8 mouse cellular contexts compared by ENCODE assay signal in genomic region chr17:33980181-33981035, GRCm38 (mm10). TPM values are rescaled to one million over a fixed set of nuclear protein-coding genes. Genes with fewer than 3 reads are reported as not detected.
A peak's percentile ranks its signal among the peaks of the same experiment; 100 is the strongest.
DNase-seq lines count a peak whose midpoint lies in the region; ATAC-seq and TF ChIP-seq lines count a peak whose summit lies in the region.

No protein-coding gene starts in this region.

- ATAC-seq in heart, embryonic 13.5 days (ENCODE audit: extremely low read depth, insufficient number of reproducible peaks, low FRiP score, low TSS enrichment) = no peak
- no peak for ATAC-seq in G1E (ENCODE audit: extremely low read depth, insufficient number of reproducible peaks, low FRiP score, poor library complexity, severe bottlenecking)
- ATAC-seq in forebrain, embryonic 16.5 days = peak; percentile 3; the same call in 1 of the 2 replicates

- H3K4me2 ChIP-seq in heart, embryonic 13.5 days = peak overlapping the region; percentile 78
- H3K4me2 ChIP-seq in forebrain, embryonic 16.5 days (ENCODE audit: low read length) = peak overlapping the region; percentile 35; the same call in 1 of the 2 replicates

- no peak for TF ChIP-seq CTCF in G1E (IDR thresholded peaks at IDR 0.05; ENCODE audit: low read depth, low read length)

- no peaks in the 10 kb centered on the region for H3K36me3 ChIP-seq in heart, embryonic 13.5 days
- H3K36me3 ChIP-seq in G1E (replicated peaks) = peaks cover 6% of the 10 kb centered on the region
- H3K36me3 ChIP-seq in forebrain, embryonic 16.5 days (ENCODE audit: control insufficient read depth, insufficient read depth) = no peaks in the 10 kb centered on the region
- H3K36me3 ChIP-seq in macrophage (ENCODE audit: inconsistent target) = peaks cover 3% of the 10 kb centered on the region

- H3K79me2 ChIP-seq in macrophage (ENCODE audit: inconsistent target) = peaks cover 20% of the 10 kb centered on the region; the same call in 1 of the 2 replicates

- 0 out of 2 replicates have a peak overlapping the region, but pooled peaks have one; percentile 1 for H3K9ac ChIP-seq in heart, embryonic 13.5 days
- peak overlapping the region; percentile 39; the same call in 1 of the 2 replicates for H3K9ac ChIP-seq in forebrain, embryonic 16.5 days (replicated peaks; ENCODE audit: low read depth, low read length)

- peaks cover 55% of the 10 kb centered on the region for H3K27me3 ChIP-seq in heart, embryonic 13.5 days (replicated peaks)
- peaks cover 11% of the 10 kb centered on the region for H3K27me3 ChIP-seq in G1E (ENCODE audit: insufficient read depth, low read length)
- H3K27me3 ChIP-seq in forebrain, embryonic 16.5 days (replicated peaks; ENCODE audit: control insufficient read depth, insufficient read depth, low read length) = peaks cover 39% of the 10 kb centered on the region

- intact Hi-C loops in left cerebral cortex, postnatal 4 days (cut with DNase I) = no loop called here

- DNase-seq in heart, adult 9 months (ENCODE audit: low spot score in 2 of 2) = no peak
- no peak for DNase-seq in G1E (ENCODE audit: low spot score)
- no peak for DNase-seq in right cerebral cortex, postnatal 14 days
- no peak for DNase-seq in left cerebral cortex, postnatal 4 days
- no peak for DNase-seq in ovary, postnatal 10 days (ENCODE audit: low spot score)

- peaks cover 31% of the 10 kb centered on the region for H3K4me1 ChIP-seq in heart, embryonic 13.5 days
- H3K4me1 ChIP-seq in G1E (ENCODE audit: insufficient read depth, low read depth, low read length) = peaks cover 48% of the 10 kb centered on the region
- H3K4me1 ChIP-seq in forebrain, embryonic 16.5 days (replicated peaks; ENCODE audit: control insufficient read depth, insufficient read depth, low read length) = peaks cover 19% of the 10 kb centered on the region

- 0 out of 2 replicates have a peak overlapping the region, but pooled peaks have one; percentile 56 for H3K4me3 ChIP-seq in heart, embryonic 13.5 days
- peak overlapping the region; percentile 73; the same call in 1 of the 2 replicates for H3K4me3 ChIP-seq in G1E (ENCODE audit: low read depth, low read length)
- peak overlapping the region; percentile 0; the same call in 1 of the 2 replicates for H3K4me3 ChIP-seq in forebrain, embryonic 16.5 days (replicated peaks; ENCODE audit: low read length)
- no peak overlapping the region for H3K4me3 ChIP-seq in macrophage (ENCODE audit: inconsistent target)

- 72% methylated on average over 19 of the region's 19 CpGs for WGBS in heart, embryonic 13.5 days
- 81% methylated on average over 19 of the region's 19 CpGs for WGBS in forebrain, embryonic 16.5 days
- WGBS in macrophage (ENCODE audit: missing documents) = 83% methylated on average over 19 of the region's 19 CpGs

- H3K27ac ChIP-seq in heart, embryonic 13.5 days (replicated peaks) = peak overlapping the region; percentile 60
- H3K27ac ChIP-seq in forebrain, embryonic 16.5 days (ENCODE audit: low read length) = peak overlapping the region; percentile 34
- peak overlapping the region; percentile 89 for H3K27ac ChIP-seq in macrophage

- H3K9me3 ChIP-seq in heart, embryonic 13.5 days = no peaks in the 10 kb centered on the region
- H3K9me3 ChIP-seq in G1E (replicated peaks) = no peaks in the 10 kb centered on the region
- H3K9me3 ChIP-seq in forebrain, embryonic 16.5 days (ENCODE audit: control insufficient read depth, low read length) = no peaks in the 10 kb centered on the region

RNA-seq across cellular contexts. Expression of gene H2-K1, which starts 19.7 kb away (rescaled TPM):
- 23.4 and 32.0 TPM in 2 replicates for polyA plus RNA-seq in heart, embryonic 13.5 days (2015; fragmentation: Nextera tagmentation; extraction: Ambion mirVana)
- total RNA-seq in G1E (2014; fragmentation: Nextera tagmentation) = not detected in 2 replicates
- total RNA-seq in G1E (2017) = 0.16 and 0.23 TPM in 2 replicates
- 0.58 and 0.74 TPM in 2 replicates for polyA plus RNA-seq in G1E (2012)
- 9.4 and 9.9 TPM in 2 replicates for polyA plus RNA-seq in forebrain, embryonic 16.5 days (2015; fragmentation: Nextera tagmentation; extraction: Ambion mirVana)
- 1,000 to 10,000 TPM; 1,025 to 7,144 (median 3,429) TPM for total RNA-seq in macrophage (2018; cell fraction: chromatin; rRNA removed)
- 1,000 to 10,000 TPM; 2,589 to 9,128 (median 5,108) TPM for total RNA-seq in macrophage (2018; cell fraction: cytosol; rRNA removed)
- total RNA-seq in macrophage (2018; cell fraction: nucleus; rRNA removed) = over 10,000 TPM in 13 of 26 experiments, 1,000 to 10,000 TPM in 13; 3,160 to 14,900 (median 9,531) TPM
- 2,418 to 4,239 TPM (median 2,994 TPM) in 3 replicates for polyA plus RNA-seq in macrophage (2018)
- total RNA-seq in left cerebral cortex, postnatal 4 days (2021) = 10 to 100 TPM in 1 of 2 experiments, 1 to 10 TPM in 1; 8.2 to 13.8 TPM

RNA-seq across cellular contexts. Expression of gene Rps18, which starts 24.6 kb away (rescaled TPM):
- 923 and 1,093 TPM in 2 replicates for polyA plus RNA-seq in heart, embryonic 13.5 days (2015; fragmentation: Nextera tagmentation; extraction: Ambion mirVana)
- 2,195 and 2,298 TPM in 2 replicates for total RNA-seq in G1E (2014; fragmentation: Nextera tagmentation)
- total RNA-seq in G1E (2017) = 1,704 and 1,830 TPM in 2 replicates
- 739 and 1,633 TPM in 2 replicates for polyA plus RNA-seq in G1E (2012)
- polyA plus RNA-seq in forebrain, embryonic 16.5 days (2015; fragmentation: Nextera tagmentation; extraction: Ambion mirVana) = 811 and 837 TPM in 2 replicates
- 100 to 1,000 TPM in 21 of 26 experiments, 10 to 100 TPM in 5; 55.8 to 382 (median 130) TPM for total RNA-seq in macrophage (2018; cell fraction: chromatin; rRNA removed)
- total RNA-seq in macrophage (2018; cell fraction: cytosol; rRNA removed) = 1,000 to 10,000 TPM in 10 of 26 experiments, 100 to 1,000 TPM in 16; 572 to 1,270 (median 800) TPM
- 100 to 1,000 TPM in 25 of 26 experiments, 10 to 100 TPM in 1; 92.7 to 360 (median 186) TPM for total RNA-seq in macrophage (2018; cell fraction: nucleus; rRNA removed)
- 829 to 1,952 TPM (median 1,389 TPM) in 3 replicates for polyA plus RNA-seq in macrophage (2018)
- 100 to 1,000 TPM; 557 to 591 TPM for total RNA-seq in left cerebral cortex, postnatal 4 days (2021)

RNA-seq across cellular contexts. Expression of gene Vps52, which starts 24.8 kb away (rescaled TPM):
- 36.0 and 39.6 TPM in 2 replicates for polyA plus RNA-seq in heart, embryonic 13.5 days (2015; fragmentation: Nextera tagmentation; extraction: Ambion mirVana)
- 30.0 and 34.1 TPM in 2 replicates for total RNA-seq in G1E (2014; fragmentation: Nextera tagmentation)
- 18.5 and 19.8 TPM in 2 replicates for total RNA-seq in G1E (2017)
- 45.6 and 48.9 TPM in 2 replicates for polyA plus RNA-seq in G1E (2012)
- polyA plus RNA-seq in forebrain, embryonic 16.5 days (2015; fragmentation: Nextera tagmentation; extraction: Ambion mirVana) = 79.5 and 81.0 TPM in 2 replicates
- total RNA-seq in macrophage (2018; cell fraction: chromatin; rRNA removed) = 100 to 1,000 TPM in 10 of 26 experiments, 10 to 100 TPM in 16; 37.3 to 286 (median 91.8) TPM
- total RNA-seq in macrophage (2018; cell fraction: cytosol; rRNA removed) = 10 to 100 TPM; 27.0 to 41.6 (median 34.7) TPM
- total RNA-seq in macrophage (2018; cell fraction: nucleus; rRNA removed) = 10 to 100 TPM; 25.0 to 76.2 (median 51.1) TPM
- 30.3 to 39.3 TPM (median 30.5 TPM) in 3 replicates for polyA plus RNA-seq in macrophage (2018)
- 10 to 100 TPM; 72.2 to 72.6 TPM for total RNA-seq in left cerebral cortex, postnatal 4 days (2021)

RNA-seq across cellular contexts. Expression of gene B3galt4, which starts 29.1 kb away (rescaled TPM):
- polyA plus RNA-seq in heart, embryonic 13.5 days (2015; fragmentation: Nextera tagmentation; extraction: Ambion mirVana) = 4.5 and 7.0 TPM in 2 replicates
- total RNA-seq in G1E (2014; fragmentation: Nextera tagmentation) (1.7 and 1.9 TPM in 2 replicates), G1E (2017) (3.0 and 3.6 TPM in 2 replicates)
- polyA plus RNA-seq in G1E (2012) (10.9 and 13.5 TPM in 2 replicates), macrophage (2018) (4.0 to 11.7 TPM (median 6.8 TPM) in 3 replicates)
- polyA plus RNA-seq in forebrain, embryonic 16.5 days (2015; fragmentation: Nextera tagmentation; extraction: Ambion mirVana) = 10.0 and 13.2 TPM in 2 replicates
- 1 to 10 TPM in 17 of 26 experiments, under 1 TPM in 5, not detected in 4; 0.53 to 5.8 (median 1.8) TPM for total RNA-seq in macrophage (2018; cell fraction: chromatin; rRNA removed)
- 10 to 100 TPM in 12 of 26 experiments, 1 to 10 TPM in 14; 2.6 to 14.7 (median 8.8) TPM for total RNA-seq in macrophage (2018; cell fraction: cytosol; rRNA removed)
- 10 to 100 TPM in 4 of 26 experiments, 1 to 10 TPM in 22; 2.0 to 13.7 (median 5.3) TPM for total RNA-seq in macrophage (2018; cell fraction: nucleus; rRNA removed)
- 1 to 10 TPM; 6.6 to 6.8 TPM for total RNA-seq in left cerebral cortex, postnatal 4 days (2021)

RNA-seq across cellular contexts. Expression of gene Wdr46, which starts 39.9 kb away (rescaled TPM):
- 20.5 and 20.6 TPM in 2 replicates for polyA plus RNA-seq in heart, embryonic 13.5 days (2015; fragmentation: Nextera tagmentation; extraction: Ambion mirVana)
- total RNA-seq in G1E (2014; fragmentation: Nextera tagmentation) = 29.6 and 34.2 TPM in 2 replicates
- total RNA-seq in G1E (2017) = 30.7 and 31.1 TPM in 2 replicates
- polyA plus RNA-seq in G1E (2012) = 72.2 and 83.2 TPM in 2 replicates
- 26.1 and 29.4 TPM in 2 replicates for polyA plus RNA-seq in forebrain, embryonic 16.5 days (2015; fragmentation: Nextera tagmentation; extraction: Ambion mirVana)
- 10 to 100 TPM in 15 of 26 experiments, 1 to 10 TPM in 11; 2.7 to 39.0 (median 15.4) TPM for total RNA-seq in macrophage (2018; cell fraction: chromatin; rRNA removed)
- 10 to 100 TPM in 21 of 26 experiments, 1 to 10 TPM in 5; 7.8 to 14.9 (median 12.4) TPM for total RNA-seq in macrophage (2018; cell fraction: cytosol; rRNA removed)
- 10 to 100 TPM in 12 of 26 experiments, 1 to 10 TPM in 14; 4.6 to 28.7 (median 9.5) TPM for total RNA-seq in macrophage (2018; cell fraction: nucleus; rRNA removed)
- polyA plus RNA-seq in macrophage (2018) = 10.9 to 27.3 TPM (median 11.8 TPM) in 3 replicates
- total RNA-seq in left cerebral cortex, postnatal 4 days (2021) = 10 to 100 TPM; 30.1 to 36.6 TPM

Comparison
In these comparisons a context has a peak if more than half of its experiments do, and no peak if none do; other contexts are left out.
1. H3K27ac ChIP-seq: peak in every context shown above with its lines; median percentile 89 in macrophage; 60 in heart, embryonic 13.5 days; 34 in forebrain, embryonic 16.5 days.
2. RNA of gene H2-K1, which starts 19.7 kb away (polyA plus RNA-seq): 2,418 to 4,239 TPM in macrophage; 23.4 to 32.0 TPM in heart, embryonic 13.5 days, 9.4 to 9.9 TPM in forebrain, embryonic 16.5 days and 0.58 to 0.74 TPM in G1E; every median in the first group is over 10 times any median in the second.